Mouse (Mus musculus) lung, embryonic 14.5 days (tissue): ENCODE results near the gene Eno2. TPM values are rescaled to one million over a fixed set of nuclear protein-coding genes. Genes with fewer than 3 reads are reported as not detected.

Experiments used
- ATAC-seq: fragments of 200-750 bp; cut with Nextera tagmentation; 2 replicates; pipeline ENCODE4 v1.8.0; 2017; ENCODE audit warnings: mild to moderate bottlenecking, moderate TSS enrichment, moderate library complexity; ENCODE audit not compliant: insufficient read depth
- DNase-seq: peaks from one replicate; pipeline ENCODE4 v3.0.0-alpha.2; 2015
- H3K27ac ChIP-seq: fragments of 300-500 bp; sonication (generic); 2 replicates; pipeline ENCODE4 v1.5.1; 2014; ENCODE audit warnings: low read depth, mild to moderate bottlenecking, moderate library complexity
- H3K27me3 ChIP-seq: fragments of 300-500 bp; sonication (generic); 2 replicates; pipeline ENCODE4 v1.6.1; 2014; ENCODE audit warnings: low read length, control low read depth; ENCODE audit not compliant: insufficient read depth
- H3K36me3 ChIP-seq: fragments of 300-500 bp; sonication (generic); 2 replicates; pipeline ENCODE4 v1.6.1; 2014; ENCODE audit warnings: control low read depth; ENCODE audit not compliant: insufficient read depth
- H3K4me1 ChIP-seq: fragments of 300-500 bp; sonication (generic); 2 replicates; pipeline ENCODE4 v1.6.1; 2014; ENCODE audit warnings: antibody characterized with exemption, control low read depth; ENCODE audit not compliant: insufficient read depth
- H3K4me2 ChIP-seq: fragments of 300-500 bp; sonication (generic); 2 replicates; pipeline ENCODE4 v1.6.1; 2014; ENCODE audit warnings: mild to moderate bottlenecking
- H3K4me3 ChIP-seq: fragments of 300-500 bp; sonication (generic); 2 replicates; pipeline ENCODE4 v1.5.1; 2014; ENCODE audit warnings: low read depth, low read length
- H3K9ac ChIP-seq: fragments of 300-500 bp; sonication (generic); 2 replicates; pipeline ENCODE4 v1.6.1; 2014
- H3K9me3 ChIP-seq: fragments of 300-500 bp; sonication (generic); 2 replicates; pipeline ENCODE4 v1.6.1; 2016; ENCODE audit warnings: low read depth, low read length, control low read depth
- CTCF ChIP-seq: IDR thresholded peaks from 2 replicates; pipeline ENCODE4 v1.5.1; 2016; ENCODE audit warnings: antibody characterized with exemption, low read depth
- WGBS: fragments of 180-500 bp; shearing (Covaris S2); extraction: QIAGEN DNeasy Blood & Tissue Kit; methylation state at CpG from one replicate; pipeline ENCODE4 v1.1.7; 2014; 5-methylcytosine and 5-hydroxymethylcytosine counted together
- polyA plus RNA-seq: library from polyadenylated mRNA; unstranded; fragments of >200 nt; fragmentation: Nextera tagmentation; extraction: Ambion mirVana; gene quantifications from 2 replicates; pipeline ENCODE4 v1.2.1, GENCODE M21; 2014

Eno2 gene
- polyA plus RNA-seq, 1 experiment from 2014 or later, result 4.1 TPM

- DNase-seq (no peak), ATAC-seq (no peak; the same call in 1 of the 2 replicates)
- no peak for TF ChIP-seq CTCF
- Histone ChIP-seq H3K4me3 (peak overlapping the region; percentile 59), H3K27me3 (no peaks in the 10 kb centered on the region), H3K4me1 (peaks cover 21% of the 10 kb centered on the region), H3K9me3 (no peaks in the 10 kb centered on the region), H3K4me2 (peak overlapping the region; percentile 98), H3K9ac (peak overlapping the region; percentile 68), H3K27ac (peak overlapping the region; percentile 90), H3K36me3 (peaks cover 28% of the 10 kb centered on the region)
- WGBS, result 36% methylated on average over 14 of the region's 14 CpGs
Observed at GRCm38 (mm10) chr6:124809775-124810538, 40.5 kb upstream of the Eno2 start.

GRCm38 (mm10) chr6:124809052-124809774, 39.7 kb upstream of the Eno2 start:
- peak; percentile 83 for TF ChIP-seq CTCF
- Histone ChIP-seq H3K9me3 (no peaks in the 10 kb centered on the region), H3K9ac (peak overlapping the region; percentile 68), H3K27me3 (no peaks in the 10 kb centered on the region), H3K4me2 (peak overlapping the region; percentile 98), H3K36me3 (peaks cover 28% of the 10 kb centered on the region), H3K4me1 (peaks cover 15% of the 10 kb centered on the region; the same call in 1 of the 2 replicates), H3K4me3 (peak overlapping the region; percentile 59), H3K27ac (peak overlapping the region; percentile 90)
- ATAC-seq (peak; percentile 3), DNase-seq (peak; percentile 93)
- WGBS, result under 1% methylated on average over 35 of the region's 35 CpGs

GRCm38 (mm10) chr6:124808358-124809012, 39.0 kb upstream of the Eno2 start, which contains the start of gene Spsb2:
Gene Spsb2 (plus strand): TSS chr6:124808661.
- ATAC-seq, result peak; percentile 48

GRCm38 (mm10) chr6:124807986-124808357, 38.5 kb upstream of the Eno2 start:
- H3K9ac ChIP-seq, result peak overlapping the region; percentile 68; the same call in 1 of the 2 replicates
- peak overlapping the region; percentile 59 for H3K4me3 ChIP-seq
- ATAC-seq, result no peak
- peaks cover 15% of the 10 kb centered on the region; the same call in 1 of the 2 replicates for H3K4me1 ChIP-seq
- no peak for TF ChIP-seq CTCF
- H3K9me3 ChIP-seq, result no peaks in the 10 kb centered on the region
- peak overlapping the region; percentile 90 for H3K27ac ChIP-seq
- H3K36me3 ChIP-seq, result peaks cover 28% of the 10 kb centered on the region
- no peaks in the 10 kb centered on the region for H3K27me3 ChIP-seq
- H3K4me2 ChIP-seq, result peak overlapping the region; percentile 98
- no peak for DNase-seq
- WGBS, result 57% methylated on average over 6 of the region's 6 CpGs

More at GRCm38 (mm10) chr6:124808358-124809012, 39.0 kb upstream of the Eno2 start, which contains the start of gene Spsb2:
- 2% methylated on average over 29 of the region's 29 CpGs for WGBS
- Histone ChIP-seq H3K36me3 (peaks cover 28% of the 10 kb centered on the region), H3K27me3 (no peaks in the 10 kb centered on the region), H3K9ac (peak within 1 kb of the TSS; percentile 68), H3K4me3 (peak within 1 kb of the TSS; percentile 59), H3K4me1 (peaks cover 15% of the 10 kb centered on the region; the same call in 1 of the 2 replicates), H3K9me3 (no peaks in the 10 kb centered on the region), H3K4me2 (peak within 1 kb of the TSS; percentile 98), H3K27ac (peak within 1 kb of the TSS; percentile 90)
- TF ChIP-seq CTCF, result no peak
- DNase-seq, result peak; percentile 88

GRCm38 (mm10) chr6:124807366-124807765, 37.9 kb upstream of the Eno2 start:
- ATAC-seq, result no peak
- WGBS, result 84% methylated on average over 4 of the region's 4 CpGs
- Histone ChIP-seq H3K27ac (no peak overlapping the region), H3K9ac (no peak overlapping the region), H3K36me3 (peaks cover 26% of the 10 kb centered on the region), H3K27me3 (no peaks in the 10 kb centered on the region), H3K9me3 (no peaks in the 10 kb centered on the region), H3K4me2 (no peak overlapping the region), H3K4me1 (peaks cover 11% of the 10 kb centered on the region; the same call in 1 of the 2 replicates), H3K4me3 (no peak overlapping the region)
- TF ChIP-seq CTCF, result no peak
- no peak for DNase-seq

GRCm38 (mm10) chr6:124806446-124807140, 37.1 kb upstream of the Eno2 start:
- TF ChIP-seq CTCF, result no peak
- peaks cover 18% of the 10 kb centered on the region for H3K36me3 ChIP-seq
- whole genome bisulfite sequencing, result 79% methylated on average over 7 of the region's 7 CpGs
- 0 out of 2 replicates have a peak overlapping the region, but pooled peaks have one; percentile 9 for H3K9ac ChIP-seq
- ATAC-seq (no peak), DNase-seq (no peak)
- H3K4me3 ChIP-seq, result peak overlapping the region; percentile 38
- H3K27ac ChIP-seq, result peak overlapping the region; percentile 78
- 0 out of 2 replicates have a peak, but pooled peaks cover 7% of the 10 kb centered on the region for H3K4me1 ChIP-seq
- no peaks in the 10 kb centered on the region for H3K9me3 ChIP-seq
- no peaks in the 10 kb centered on the region for H3K27me3 ChIP-seq
- peak overlapping the region; percentile 65 for H3K4me2 ChIP-seq
